Mouse (Mus musculus) lung, postnatal 0 days (tissue): Measurements from ENCODE around the gene Zfp260.

Source experiments
- CTCF ChIP-seq: IDR thresholded peaks from 2 replicates; pipeline ENCODE4 v1.5.1; 2016; ENCODE audit warnings: antibody characterized with exemption, mild to moderate bottlenecking
- EP300 ChIP-seq: IDR thresholded peaks from 2 replicates; pipeline ENCODE4 v1.6.1; 2016; ENCODE audit warnings: antibody characterized with exemption, mild to moderate bottlenecking, control low read depth

GRCm38 (mm10) chr7:30062478-30062877 is 32.1 kb upstream of the Zfp260 start:
- TF ChIP-seq CTCF: peak; percentile 49
- TF ChIP-seq EP300: no peak
